Mouse (Mus musculus) lung, postnatal 0 days (tissue): Measurements from ENCODE around the gene F12. TPM values are rescaled to one million over a fixed set of nuclear protein-coding genes. Genes with fewer than 3 reads are reported as not detected.

Source experiments
- ATAC-seq: fragments of 200-750 bp; cut with Nextera tagmentation; 2 replicates; pipeline ENCODE4 v1.8.0; 2017; ENCODE audit warnings: moderate library complexity
- DNase-seq: peaks from one replicate; pipeline ENCODE4 v3.0.0-alpha.2; 2016; ENCODE audit warnings: low spot score
- H3K27ac ChIP-seq: fragments of 300-500 bp; sonication (generic); 2 replicates; pipeline ENCODE4 v1.5.1; 2014; ENCODE audit warnings: antibody characterized with exemption, mild to moderate bottlenecking, low read length, mixed read lengths
- H3K27me3 ChIP-seq: fragments of 300-500 bp; sonication (generic); replicated peaks from 2 replicates; pipeline ENCODE4 v1.6.1; 2014; ENCODE audit warnings: low read length, mixed read lengths; ENCODE audit not compliant: insufficient read depth
- H3K36me3 ChIP-seq: fragments of 300-500 bp; sonication (generic); 2 replicates; pipeline ENCODE4 v1.6.1; 2014; ENCODE audit warnings: low read length, mixed read lengths; ENCODE audit not compliant: insufficient read depth
- H3K4me1 ChIP-seq: fragments of 300-500 bp; sonication (generic); 2 replicates; pipeline ENCODE4 v1.6.1; 2014; ENCODE audit warnings: antibody characterized with exemption, low read depth, low read length, mixed read lengths; ENCODE audit not compliant: insufficient read depth
- H3K4me2 ChIP-seq: fragments of 300-500 bp; sonication (generic); replicated peaks from 2 replicates; pipeline ENCODE4 v1.6.1; 2014; ENCODE audit warnings: low read depth, mild to moderate bottlenecking, low read length, moderate library complexity, mixed read lengths
- H3K4me3 ChIP-seq: fragments of 300-500 bp; sonication (generic); 2 replicates; pipeline ENCODE4 v1.5.1; 2014; ENCODE audit warnings: low read depth, low read length
- H3K9ac ChIP-seq: fragments of 300-500 bp; sonication (generic); replicated peaks from 2 replicates; pipeline ENCODE4 v1.6.1; 2014; ENCODE audit warnings: low read depth, mild to moderate bottlenecking
- H3K9me3 ChIP-seq: fragments of 300-500 bp; sonication (generic); 2 replicates; pipeline ENCODE4 v1.6.1; 2016; ENCODE audit warnings: low read length, mixed read lengths
- CTCF ChIP-seq: IDR thresholded peaks from 2 replicates; pipeline ENCODE4 v1.5.1; 2016; ENCODE audit warnings: antibody characterized with exemption, mild to moderate bottlenecking
- EP300 ChIP-seq: IDR thresholded peaks from 2 replicates; pipeline ENCODE4 v1.6.1; 2016; ENCODE audit warnings: antibody characterized with exemption, mild to moderate bottlenecking, control low read depth
- WGBS: fragments of 180-500 bp; shearing (Covaris S2); extraction: QIAGEN DNeasy Blood & Tissue Kit; methylation state at CpG from one replicate; pipeline ENCODE4 v1.1.7; 2014; 5-methylcytosine and 5-hydroxymethylcytosine counted together
- polyA plus RNA-seq: library from polyadenylated mRNA; unstranded; fragments of >200 nt; fragmentation: Nextera tagmentation; extraction: Ambion mirVana; gene quantifications from 2 replicates; pipeline ENCODE4 v1.2.1, GENCODE M21; 2015

Gene F12
- polyA plus RNA-seq, 1 experiment from 2014 or later: not detected

DNA sequence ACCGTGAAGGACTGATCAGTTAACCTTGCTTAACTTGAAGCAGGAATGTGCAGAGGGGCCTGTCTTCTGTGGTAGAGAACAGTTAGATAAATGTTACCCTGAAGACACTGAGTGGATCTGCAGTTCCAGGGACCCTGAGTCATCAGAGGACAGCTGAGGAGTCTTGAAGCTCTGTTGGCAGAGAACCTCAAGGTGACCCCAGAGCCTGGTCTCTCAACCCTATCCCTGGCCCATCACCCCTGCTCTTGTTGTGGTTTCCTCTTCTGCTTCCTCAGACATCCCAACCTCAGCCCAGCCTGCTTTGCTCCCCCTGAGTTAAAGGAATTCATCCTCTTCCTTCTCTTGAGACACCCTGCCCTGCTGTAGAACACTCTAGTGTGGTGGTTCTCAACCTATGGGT is 28.5 kb downstream of the F12 start, which contains the start of gene Slc34a1:
Gene Slc34a1, plus strand, starts transcription at position 100 of the 400 bp plus-strand sequence.
- Histone ChIP-seq H3K9me3 (no peaks in the 10 kb centered on the region), H3K4me3 (no peak within 1 kb of the TSS), H3K9ac (no peak within 1 kb of the TSS), H3K4me1 (no peaks in the 10 kb centered on the region), H3K4me2 (no peak within 1 kb of the TSS), H3K27ac (no peak within 1 kb of the TSS), H3K36me3 (no peaks in the 10 kb centered on the region), H3K27me3 (no peaks in the 10 kb centered on the region)
- TF ChIP-seq EP300: no peak
- TF ChIP-seq CTCF: no peak
- ATAC-seq (no peak), DNase-seq (no peak)
- WGBS: 68% methylated on average over 1 of the region's 1 CpGs

DNA sequence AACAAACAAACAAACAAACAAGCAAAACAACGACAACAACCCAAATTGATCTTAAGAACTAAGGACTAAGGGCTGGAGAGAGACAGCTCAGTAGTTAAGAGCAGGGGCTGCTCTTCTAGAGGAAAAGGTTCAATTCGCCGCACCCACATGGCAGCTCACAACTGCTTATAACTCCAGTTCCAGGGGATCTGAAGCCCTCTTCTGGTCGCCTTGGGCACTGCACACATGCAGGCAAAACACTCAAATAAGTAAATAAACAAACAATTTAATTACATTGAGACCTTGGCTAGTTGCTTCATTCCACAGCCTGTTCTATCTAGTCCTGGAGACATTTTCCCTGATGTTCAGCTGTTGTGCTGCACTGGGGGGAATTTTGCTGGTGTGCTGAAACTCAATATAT is 33.7 kb downstream of the F12 start:
- H3K4me2 ChIP-seq: no peak overlapping the region
- WGBS: 63% methylated on average over 4 of the region's 4 CpGs
- H3K27me3 ChIP-seq: no peaks in the 10 kb centered on the region
- TF ChIP-seq CTCF: peak; percentile 55
- no peak for TF ChIP-seq EP300
- H3K4me1 ChIP-seq: no peaks in the 10 kb centered on the region
- no peaks in the 10 kb centered on the region for H3K9me3 ChIP-seq
- H3K27ac ChIP-seq: no peak overlapping the region
- no peak for DNase-seq
- no peak overlapping the region for H3K9ac ChIP-seq
- no peaks in the 10 kb centered on the region for H3K36me3 ChIP-seq
- ATAC-seq: no peak
- H3K4me3 ChIP-seq: no peak overlapping the region

- no peak overlapping the region for H3K27ac ChIP-seq
- no peaks in the 10 kb centered on the region for H3K4me1 ChIP-seq
- H3K36me3 ChIP-seq: no peaks in the 10 kb centered on the region
- TF ChIP-seq CTCF (no peak), EP300 (no peak)
- no peak overlapping the region for H3K4me3 ChIP-seq
- no peak overlapping the region for H3K4me2 ChIP-seq
- no peak for ATAC-seq
- no peak overlapping the region for H3K9ac ChIP-seq
- H3K27me3 ChIP-seq: no peaks in the 10 kb centered on the region
- H3K9me3 ChIP-seq: no peaks in the 10 kb centered on the region
- DNase-seq: no peak
- 75% methylated on average over 1 of the region's 1 CpGs for WGBS
These were observed 35.0 kb downstream of the F12 start for GRCm38 (mm10) chr13:55391626-55392029.

DNA sequence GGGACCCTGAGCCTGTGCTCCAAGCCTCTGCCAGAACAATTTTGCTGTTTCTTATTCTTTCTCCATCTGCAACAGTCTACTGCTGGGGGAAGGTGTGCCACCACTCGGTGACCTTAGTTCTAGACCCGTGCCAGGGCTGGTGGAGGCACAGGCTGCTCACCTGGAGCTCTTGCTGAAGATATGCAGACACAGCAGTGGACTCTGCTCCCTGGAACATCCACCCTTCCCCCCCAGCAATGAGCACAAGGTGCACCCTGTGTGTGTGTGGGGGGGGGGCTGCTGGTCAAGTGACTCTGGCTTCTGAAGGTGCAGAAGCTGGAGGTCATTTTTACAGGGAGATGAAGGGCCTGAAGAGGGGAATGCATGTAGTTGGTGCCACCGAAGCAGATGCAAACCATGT is 35.9 kb downstream of the F12 start:
- 70% methylated on average over 3 of the region's 3 CpGs for WGBS
- Histone ChIP-seq H3K4me1 (no peaks in the 10 kb centered on the region), H3K9ac (no peak overlapping the region), H3K27me3 (no peaks in the 10 kb centered on the region), H3K4me2 (no peak overlapping the region), H3K36me3 (no peaks in the 10 kb centered on the region), H3K9me3 (no peaks in the 10 kb centered on the region), H3K27ac (no peak overlapping the region), H3K4me3 (no peak overlapping the region)
- DNase-seq: no peak
- TF ChIP-seq EP300 (no peak), CTCF (no peak)
- ATAC-seq: no peak

DNA sequence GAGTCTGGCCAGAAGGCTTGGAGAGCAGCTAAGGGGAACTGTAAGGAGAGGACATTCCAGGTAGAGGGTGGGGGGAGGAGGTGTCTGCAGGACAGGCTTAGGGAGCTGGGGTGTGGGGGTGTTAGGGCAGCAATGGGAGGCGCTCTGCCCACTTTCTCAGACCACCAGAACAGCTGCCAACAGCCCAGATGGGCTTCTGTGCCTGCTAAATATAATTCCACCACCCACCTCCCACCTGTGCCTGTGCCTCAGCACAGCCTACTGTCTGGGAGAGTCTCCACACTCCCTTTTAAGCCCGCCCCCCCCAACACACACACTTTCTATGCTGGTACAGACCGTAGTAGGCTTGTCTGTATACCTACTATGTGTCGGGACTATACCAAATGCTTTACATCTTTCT is 44.8 kb downstream of the F12 start:
- Histone ChIP-seq H3K4me1 (no peaks in the 10 kb centered on the region), H3K9ac (no peak overlapping the region), H3K27me3 (peaks cover 10% of the 10 kb centered on the region; the same call in 1 of the 2 replicates), H3K4me3 (no peak overlapping the region), H3K4me2 (no peak overlapping the region), H3K27ac (no peak overlapping the region), H3K36me3 (no peaks in the 10 kb centered on the region), H3K9me3 (no peaks in the 10 kb centered on the region)
- 71% methylated on average over 4 of the region's 4 CpGs for WGBS
- TF ChIP-seq EP300: no peak
- no peak for TF ChIP-seq CTCF
- DNase-seq (no peak), ATAC-seq (no peak)

- Histone ChIP-seq H3K27me3 (peaks cover 10% of the 10 kb centered on the region; the same call in 1 of the 2 replicates), H3K9ac (no peak overlapping the region), H3K4me3 (no peak overlapping the region), H3K4me2 (peak overlapping the region; percentile 17; the same call in 1 of the 2 replicates), H3K9me3 (no peaks in the 10 kb centered on the region), H3K36me3 (no peaks in the 10 kb centered on the region), H3K27ac (no peak overlapping the region), H3K4me1 (no peaks in the 10 kb centered on the region)
- ATAC-seq: peak; percentile 62
- 12% methylated on average over 31 of the region's 32 CpGs for WGBS
- peak; percentile 20 for DNase-seq
- TF ChIP-seq CTCF (peak; percentile 42), EP300 (no peak)
These were observed 47.5 kb downstream of the F12 start for GRCm38 (mm10) chr13:55378907-55379580.
